In genomic region chr10:129115146-129115545, GRCm38 (mm10) we compare ENCODE assay signal across 28 mouse cellular contexts. TPM values are rescaled to one million over a fixed set of nuclear protein-coding genes. Genes with fewer than 3 reads are reported as not detected.
A peak's percentile ranks its signal among the peaks of the same experiment; 100 is the strongest.
DNase-seq lines count a peak whose midpoint lies in the region; ATAC-seq lines count a peak whose summit lies in the region.
"Had no signal": no experiment of that assay in that cellular context is flagged by ENCODE, and none has a peak within 500 bp of the region (broad histone marks: within the 10 kb centered on the region; RNA-seq: fewer than 3 reads in every experiment).

No protein-coding gene starts in this region.

- peak; percentile 64 for ATAC-seq in common myeloid progenitor, adult 5-6 weeks (replicated peaks; ENCODE audit: low read depth, poor library complexity, severe bottlenecking)
- ATAC-seq in megakaryocyte-erythroid progenitor cell, adult 5-6 weeks (replicated peaks; ENCODE audit: low FRiP score, low TSS enrichment, poor library complexity, severe bottlenecking), result peak; percentile 50; the same call in 1 of the 2 replicates
- ATAC-seq in forebrain, embryonic 12.5 days (ENCODE audit: low FRiP score), result no peak
- ATAC-seq: forebrain, embryonic 13.5 days; forebrain, embryonic 15.5 days; forebrain, postnatal 0 days had no signal

- WGBS in forebrain, embryonic 12.5 days, result 92% methylated on average over 3 of the region's 3 CpGs

- no peaks in the 10 kb centered on the region for H3K9me3 ChIP-seq in forebrain, embryonic 12.5 days
- H3K9me3 ChIP-seq: embryonic facial prominence, embryonic 13.5 days; embryonic facial prominence, embryonic 15.5 days; forebrain, embryonic 10.5 days; forebrain, embryonic 13.5 days; forebrain, embryonic 15.5 days had no signal

- no peak overlapping the region for H3K9ac ChIP-seq in forebrain, embryonic 12.5 days
- H3K9ac ChIP-seq: embryonic facial prominence, embryonic 13.5 days; embryonic facial prominence, embryonic 15.5 days; forebrain, embryonic 13.5 days; forebrain, embryonic 15.5 days; forebrain, postnatal 0 days had no signal

- H3K27ac ChIP-seq in forebrain, embryonic 12.5 days, result no peak overlapping the region
- H3K27ac ChIP-seq: embryonic facial prominence, embryonic 13.5 days; embryonic facial prominence, embryonic 15.5 days; forebrain, embryonic 10.5 days; forebrain, embryonic 13.5 days; forebrain, embryonic 15.5 days had no signal

- no peak overlapping the region for H3K4me3 ChIP-seq in forebrain, embryonic 12.5 days (replicated peaks)
- H3K4me3 ChIP-seq: embryonic facial prominence, embryonic 13.5 days; embryonic facial prominence, embryonic 15.5 days; erythroblast, embryonic 14.5 days; forebrain, embryonic 10.5 days; forebrain, embryonic 13.5 days; forebrain, embryonic 15.5 days had no signal

- no peaks in the 10 kb centered on the region for H3K27me3 ChIP-seq in forebrain, embryonic 12.5 days
- H3K27me3 ChIP-seq: embryonic facial prominence, embryonic 13.5 days; embryonic facial prominence, embryonic 15.5 days; forebrain, embryonic 13.5 days; forebrain, embryonic 15.5 days had no signal

- peak; percentile 5 for DNase-seq in 416B (ENCODE audit: low read depth)
- DNase-seq in MN1 (ENCODE audit: low spot score), result peak; percentile 26
- no peak for DNase-seq in thymus, postnatal 4 days
- DNase-seq in heart, postnatal 14 days, result no peak
- DNase-seq: adrenal gland, adult 2 months; adrenal gland, postnatal 10 days; adrenal gland, postnatal 25 days; cerebellum, adult 11-12 months; cerebellum, adult 2 months; cerebellum, adult 9-10 months; cerebellum, postnatal 10 days; cerebellum, postnatal 25 days; embryo, embryonic 11 days; forebrain, postnatal 0 days had no signal

- intact Hi-C loops in heart, postnatal 14 days (cut with DNase I), result no loop called here

- H3K4me2 ChIP-seq in forebrain, embryonic 12.5 days, result no peak overlapping the region
- H3K4me2 ChIP-seq: embryonic facial prominence, embryonic 13.5 days; embryonic facial prominence, embryonic 15.5 days; forebrain, embryonic 13.5 days; forebrain, embryonic 15.5 days had no signal

- H3K36me3 ChIP-seq in forebrain, embryonic 12.5 days (replicated peaks), result no peaks in the 10 kb centered on the region
- H3K36me3 ChIP-seq: embryonic facial prominence, embryonic 13.5 days; embryonic facial prominence, embryonic 15.5 days; forebrain, embryonic 10.5 days; forebrain, embryonic 15.5 days had no signal

- H3K4me1 ChIP-seq in forebrain, embryonic 12.5 days, result no peaks in the 10 kb centered on the region
- H3K4me1 ChIP-seq: embryonic facial prominence, embryonic 13.5 days; embryonic facial prominence, embryonic 15.5 days; forebrain, embryonic 10.5 days; forebrain, embryonic 13.5 days; forebrain, embryonic 15.5 days had no signal

RNA-seq across cellular contexts. Expression of gene Olfr769, which starts 2.5 kb away (rescaled TPM):
- total RNA-seq in common myeloid progenitor, adult 5-6 weeks (2017), result not detected in 2 replicates
- total RNA-seq in megakaryocyte-erythroid progenitor cell, adult 5-6 weeks (2014; fragmentation: Nextera tagmentation), result not detected in 2 replicates
- total RNA-seq in megakaryocyte-erythroid progenitor cell, adult 5-6 weeks (2017), result not detected in 2 replicates
- total RNA-seq in heart, postnatal 14 days (2021), result not detected
- not detected in 2 replicates for polyA plus RNA-seq in forebrain, embryonic 12.5 days (2016; fragmentation: Nextera tagmentation; extraction: Ambion mirVana)
- total RNA-seq: adrenal gland, adult 2 months; adrenal gland, postnatal 10 days; adrenal gland, postnatal 25 days; adrenal gland, postnatal 4 days; ES-E14; forebrain, postnatal 0 days had no signal
- polyA plus RNA-seq: adrenal gland, adult 2 months; brain, embryonic 14.5 days; C2C12; cerebellum, adult 2 months; embryonic facial prominence, embryonic 11.5 days; embryonic facial prominence, embryonic 13.5 days; embryonic facial prominence, embryonic 15.5 days; erythroblast, embryonic 14.5 days; forebrain, embryonic 10.5 days; forebrain, embryonic 13.5 days; forebrain, embryonic 15.5 days; forebrain, postnatal 0 days had no signal

RNA-seq across cellular contexts. Expression of gene Olfr768, which starts 16.0 kb away (rescaled TPM):
- not detected in 2 replicates for total RNA-seq in common myeloid progenitor, adult 5-6 weeks (2017)
- not detected in 2 replicates for total RNA-seq in megakaryocyte-erythroid progenitor cell, adult 5-6 weeks (2014; fragmentation: Nextera tagmentation)
- not detected in 2 replicates for total RNA-seq in megakaryocyte-erythroid progenitor cell, adult 5-6 weeks (2017)
- total RNA-seq in heart, postnatal 14 days (2021), result not detected
- polyA plus RNA-seq in forebrain, embryonic 12.5 days (2016; fragmentation: Nextera tagmentation; extraction: Ambion mirVana), result not detected in 2 replicates
- total RNA-seq: adrenal gland, adult 2 months; adrenal gland, postnatal 10 days; adrenal gland, postnatal 25 days; adrenal gland, postnatal 4 days; ES-E14; forebrain, postnatal 0 days had no signal
- polyA plus RNA-seq: adrenal gland, adult 2 months; brain, embryonic 14.5 days; C2C12; cerebellum, adult 2 months; embryonic facial prominence, embryonic 11.5 days; embryonic facial prominence, embryonic 13.5 days; erythroblast, embryonic 14.5 days; forebrain, embryonic 10.5 days; forebrain, embryonic 13.5 days; forebrain, embryonic 15.5 days; forebrain, postnatal 0 days had no signal

RNA-seq across cellular contexts. Expression of gene Olfr770, which starts 23.7 kb away (rescaled TPM):
- not detected in 2 replicates for total RNA-seq in common myeloid progenitor, adult 5-6 weeks (2017)
- total RNA-seq in megakaryocyte-erythroid progenitor cell, adult 5-6 weeks (2014; fragmentation: Nextera tagmentation), result not detected in 2 replicates
- total RNA-seq in megakaryocyte-erythroid progenitor cell, adult 5-6 weeks (2017), result not detected in 2 replicates
- total RNA-seq in heart, postnatal 14 days (2021), result not detected
- not detected in 2 replicates for polyA plus RNA-seq in forebrain, embryonic 12.5 days (2016; fragmentation: Nextera tagmentation; extraction: Ambion mirVana)
- total RNA-seq: adrenal gland, adult 2 months; adrenal gland, postnatal 10 days; adrenal gland, postnatal 25 days; adrenal gland, postnatal 4 days; ES-E14; forebrain, postnatal 0 days had no signal
- polyA plus RNA-seq: adrenal gland, adult 2 months; brain, embryonic 14.5 days; C2C12; cerebellum, adult 2 months; embryonic facial prominence, embryonic 11.5 days; embryonic facial prominence, embryonic 13.5 days; embryonic facial prominence, embryonic 15.5 days; erythroblast, embryonic 14.5 days; forebrain, embryonic 10.5 days; forebrain, embryonic 13.5 days; forebrain, embryonic 15.5 days; forebrain, postnatal 0 days had no signal

RNA-seq across cellular contexts. Expression of gene Olfr767, which starts 32.4 kb away (rescaled TPM):
- not detected in 2 replicates for total RNA-seq in common myeloid progenitor, adult 5-6 weeks (2017)
- not detected in 2 replicates for total RNA-seq in megakaryocyte-erythroid progenitor cell, adult 5-6 weeks (2014; fragmentation: Nextera tagmentation)
- total RNA-seq in megakaryocyte-erythroid progenitor cell, adult 5-6 weeks (2017), result not detected in 2 replicates
- total RNA-seq in heart, postnatal 14 days (2021), result not detected
- not detected in 2 replicates for polyA plus RNA-seq in forebrain, embryonic 12.5 days (2016; fragmentation: Nextera tagmentation; extraction: Ambion mirVana)
- total RNA-seq: adrenal gland, adult 2 months; adrenal gland, postnatal 10 days; adrenal gland, postnatal 25 days; adrenal gland, postnatal 4 days; ES-E14; forebrain, postnatal 0 days had no signal
- polyA plus RNA-seq: adrenal gland, adult 2 months; brain, embryonic 14.5 days; C2C12; cerebellum, adult 2 months; embryonic facial prominence, embryonic 11.5 days; embryonic facial prominence, embryonic 13.5 days; embryonic facial prominence, embryonic 15.5 days; erythroblast, embryonic 14.5 days; forebrain, embryonic 10.5 days; forebrain, embryonic 13.5 days; forebrain, embryonic 15.5 days; forebrain, postnatal 0 days had no signal

RNA-seq across cellular contexts. Expression of gene Olfr766-ps1, which starts 46.4 kb away (rescaled TPM):
- total RNA-seq in common myeloid progenitor, adult 5-6 weeks (2017), result not detected in 2 replicates
- not detected in 2 replicates for total RNA-seq in megakaryocyte-erythroid progenitor cell, adult 5-6 weeks (2014; fragmentation: Nextera tagmentation)
- total RNA-seq in megakaryocyte-erythroid progenitor cell, adult 5-6 weeks (2017), result not detected in 2 replicates
- total RNA-seq in heart, postnatal 14 days (2021), result not detected
- polyA plus RNA-seq in forebrain, embryonic 12.5 days (2016; fragmentation: Nextera tagmentation; extraction: Ambion mirVana), result not detected in 2 replicates
- total RNA-seq: adrenal gland, adult 2 months; adrenal gland, postnatal 10 days; adrenal gland, postnatal 25 days; adrenal gland, postnatal 4 days; ES-E14; forebrain, postnatal 0 days had no signal
- polyA plus RNA-seq: adrenal gland, adult 2 months; brain, embryonic 14.5 days; C2C12; cerebellum, adult 2 months; embryonic facial prominence, embryonic 11.5 days; embryonic facial prominence, embryonic 13.5 days; erythroblast, embryonic 14.5 days; forebrain, embryonic 10.5 days; forebrain, embryonic 13.5 days; forebrain, embryonic 15.5 days; forebrain, postnatal 0 days had no signal

Comparison
In these comparisons a context has a peak if more than half of its experiments do, and no peak if none do; other contexts are left out.
1. DNase-seq: peak in 416B (single experiment) and MN1 (single experiment); none in thymus, postnatal 4 days (single experiment) and heart, postnatal 14 days (0 of 2).